ENCODE assay signal across 14 mouse cellular contexts in the genomic region with DNA sequence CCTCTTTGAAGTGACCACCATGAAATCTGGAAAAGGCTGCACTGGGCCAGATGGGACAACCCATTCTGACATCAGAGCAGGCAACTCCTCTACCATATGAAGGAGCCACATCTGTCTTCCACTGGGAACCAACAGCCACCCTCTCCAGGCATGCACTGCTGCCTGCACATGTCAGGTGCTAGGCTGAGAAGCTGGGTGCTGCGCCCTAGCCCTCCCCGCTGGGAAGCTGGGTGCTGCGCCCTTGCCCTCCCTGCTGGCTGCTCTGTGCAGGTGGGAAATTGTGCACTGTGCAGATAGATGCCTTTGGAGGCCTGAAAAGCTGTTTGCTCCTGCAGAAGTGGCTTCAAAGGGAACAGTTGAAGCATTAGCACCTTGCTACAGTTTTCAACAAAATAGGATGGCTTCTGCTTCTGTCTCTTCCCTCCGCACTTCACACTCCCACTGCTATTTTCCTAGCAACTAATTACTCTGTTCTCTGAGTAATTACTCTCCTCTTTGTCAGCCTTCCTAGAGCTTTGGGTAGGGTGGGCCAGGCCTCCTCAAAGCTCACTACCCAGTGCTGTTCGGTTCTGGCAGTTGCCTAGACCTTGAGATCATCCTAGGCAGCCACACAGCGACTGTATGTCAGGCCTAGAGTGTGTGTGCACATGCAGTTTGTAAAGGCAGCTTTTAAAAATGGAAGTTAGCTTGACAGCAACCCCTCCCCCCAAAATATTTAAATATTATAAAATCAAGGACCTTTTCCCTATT.
DNase-seq lines count a peak whose midpoint lies in the region; ATAC-seq lines count a peak whose summit lies in the region.
"Had no signal": no experiment of that assay in that cellular context is flagged by ENCODE, and none has a peak within 500 bp of the region (broad histone marks: within the 10 kb centered on the region; RNA-seq: fewer than 3 reads in every experiment).

No protein-coding gene starts in this region.

- H3K36me3 ChIP-seq in hindbrain, embryonic 15.5 days, result no peaks in the 10 kb centered on the region
- peaks cover 12% of the 10 kb centered on the region; the same call in 1 of the 2 replicates for H3K36me3 ChIP-seq in hindbrain, embryonic 14.5 days (replicated peaks; ENCODE audit: control insufficient read depth, insufficient read depth)
- peaks cover 2% of the 10 kb centered on the region; the same call in 1 of the 2 replicates for H3K36me3 ChIP-seq in lung, embryonic 16.5 days (ENCODE audit: control insufficient read depth, insufficient read depth, low read length)
- H3K36me3 ChIP-seq in forebrain, embryonic 16.5 days (ENCODE audit: control insufficient read depth, insufficient read depth), result no peaks in the 10 kb centered on the region
- H3K36me3 ChIP-seq in stomach, embryonic 15.5 days, result peaks cover 8% of the 10 kb centered on the region; the same call in 1 of the 2 replicates

- H3K27me3 ChIP-seq in hindbrain, embryonic 15.5 days, result no peaks in the 10 kb centered on the region
- H3K27me3 ChIP-seq in hindbrain, embryonic 14.5 days (ENCODE audit: control insufficient read depth, insufficient read depth, low read length), result no peaks in the 10 kb centered on the region
- no peaks in the 10 kb centered on the region for H3K27me3 ChIP-seq in lung, embryonic 16.5 days (ENCODE audit: control insufficient read depth, insufficient read depth, low read depth, low read length)
- H3K27me3 ChIP-seq in forebrain, embryonic 16.5 days (replicated peaks; ENCODE audit: control insufficient read depth, insufficient read depth, low read length), result no peaks in the 10 kb centered on the region
- no peaks in the 10 kb centered on the region for H3K27me3 ChIP-seq in stomach, embryonic 15.5 days (replicated peaks)
- H3K27me3 ChIP-seq: embryonic facial prominence, embryonic 13.5 days; limb, embryonic 12.5 days had no signal

- H3K4me2 ChIP-seq in hindbrain, embryonic 15.5 days, result no peak overlapping the region
- no peak overlapping the region for H3K4me2 ChIP-seq in hindbrain, embryonic 14.5 days (replicated peaks)
- H3K4me2 ChIP-seq in lung, embryonic 16.5 days (ENCODE audit: low read depth, low read length), result no peak overlapping the region
- H3K4me2 ChIP-seq in forebrain, embryonic 16.5 days (ENCODE audit: low read length), result no peak overlapping the region
- H3K4me2 ChIP-seq in stomach, embryonic 15.5 days, result no peak overlapping the region
- H3K4me2 ChIP-seq: embryonic facial prominence, embryonic 13.5 days; limb, embryonic 12.5 days had no signal

- H3K4me1 ChIP-seq in hindbrain, embryonic 15.5 days (replicated peaks), result peaks cover 14% of the 10 kb centered on the region
- no peaks in the 10 kb centered on the region for H3K4me1 ChIP-seq in hindbrain, embryonic 14.5 days (replicated peaks; ENCODE audit: control insufficient read depth, insufficient read depth, low read length)
- H3K4me1 ChIP-seq in lung, embryonic 16.5 days (replicated peaks; ENCODE audit: control insufficient read depth, insufficient read depth, low read length), result peaks cover 17% of the 10 kb centered on the region
- H3K4me1 ChIP-seq in forebrain, embryonic 16.5 days (replicated peaks; ENCODE audit: control insufficient read depth, insufficient read depth, low read length), result peaks cover 10% of the 10 kb centered on the region; the same call in 1 of the 2 replicates
- H3K4me1 ChIP-seq in stomach, embryonic 15.5 days, result peaks cover 23% of the 10 kb centered on the region

- ATAC-seq in hindbrain, embryonic 15.5 days (ENCODE audit: low FRiP score, low read depth), result peak; percentile 54; the same call in 1 of the 2 replicates
- no peak for ATAC-seq in hindbrain, embryonic 14.5 days (ENCODE audit: low FRiP score)
- ATAC-seq in lung, embryonic 16.5 days (ENCODE audit: low read depth), result peak; percentile 52; the same call in 1 of the 2 replicates
- peak; percentile 67 for ATAC-seq in forebrain, embryonic 16.5 days
- ATAC-seq in stomach, embryonic 15.5 days (ENCODE audit: insufficient read depth, low FRiP score, low read depth), result no peak
- ATAC-seq: liver, postnatal 0 days had no signal

- DNase-seq in hindbrain, embryonic 14.5 days (ENCODE audit: low spot score), result no peak
- no peak for DNase-seq in lung, postnatal 14 days
- DNase-seq in cerebellum, adult 9-10 months, result no peak
- DNase-seq: cerebellum, postnatal 14 days; heart, adult 2 months; liver, postnatal 0 days; right cerebral cortex, postnatal 14 days had no signal

- 75% methylated on average over 6 of the region's 6 CpGs for whole genome bisulfite sequencing in hindbrain, embryonic 15.5 days
- WGBS in hindbrain, embryonic 14.5 days, result 81% methylated on average over 6 of the region's 6 CpGs
- WGBS in lung, embryonic 16.5 days, result 86% methylated on average over 6 of the region's 6 CpGs
- WGBS in forebrain, embryonic 16.5 days, result 69% methylated on average over 6 of the region's 6 CpGs
- 70% methylated on average over 6 of the region's 6 CpGs for WGBS in stomach, embryonic 15.5 days

- H3K27ac ChIP-seq in hindbrain, embryonic 15.5 days (replicated peaks), result no peak overlapping the region
- H3K27ac ChIP-seq in hindbrain, embryonic 14.5 days, result no peak overlapping the region
- peak overlapping the region; percentile 11; the same call in 1 of the 2 replicates for H3K27ac ChIP-seq in lung, embryonic 16.5 days (ENCODE audit: low read length)
- H3K27ac ChIP-seq in forebrain, embryonic 16.5 days (ENCODE audit: low read length), result peak overlapping the region; percentile 69
- peak overlapping the region; percentile 70 for H3K27ac ChIP-seq in stomach, embryonic 15.5 days
- H3K27ac ChIP-seq: embryonic facial prominence, embryonic 13.5 days; heart, adult 2 months; limb, embryonic 12.5 days had no signal

- H3K9ac ChIP-seq in hindbrain, embryonic 15.5 days, result no peak overlapping the region
- no peak overlapping the region for H3K9ac ChIP-seq in hindbrain, embryonic 14.5 days
- H3K9ac ChIP-seq in lung, embryonic 16.5 days (ENCODE audit: low read length), result peak overlapping the region; percentile 13; the same call in 1 of the 2 replicates
- no peak overlapping the region for H3K9ac ChIP-seq in forebrain, embryonic 16.5 days (replicated peaks; ENCODE audit: low read depth, low read length)
- no peak overlapping the region for H3K9ac ChIP-seq in stomach, embryonic 15.5 days
- H3K9ac ChIP-seq: embryonic facial prominence, embryonic 13.5 days; limb, embryonic 12.5 days; liver, postnatal 0 days had no signal

- H3K4me3 ChIP-seq in hindbrain, embryonic 15.5 days, result no peak overlapping the region
- H3K4me3 ChIP-seq in hindbrain, embryonic 14.5 days (replicated peaks; ENCODE audit: low read length), result no peak overlapping the region
- H3K4me3 ChIP-seq in lung, embryonic 16.5 days (ENCODE audit: low read length), result no peak overlapping the region
- no peak overlapping the region for H3K4me3 ChIP-seq in forebrain, embryonic 16.5 days (replicated peaks; ENCODE audit: low read length)
- no peak overlapping the region for H3K4me3 ChIP-seq in stomach, embryonic 15.5 days (replicated peaks)
- H3K4me3 ChIP-seq: embryonic facial prominence, embryonic 13.5 days; heart, adult 2 months; limb, embryonic 12.5 days; myocyte had no signal

- no peaks in the 10 kb centered on the region for H3K9me3 ChIP-seq in hindbrain, embryonic 15.5 days
- no peaks in the 10 kb centered on the region for H3K9me3 ChIP-seq in hindbrain, embryonic 14.5 days (ENCODE audit: control insufficient read depth, low read length)
- no peaks in the 10 kb centered on the region for H3K9me3 ChIP-seq in lung, embryonic 16.5 days (ENCODE audit: control insufficient read depth, low read length)
- H3K9me3 ChIP-seq in forebrain, embryonic 16.5 days (ENCODE audit: control insufficient read depth, low read length), result no peaks in the 10 kb centered on the region
- H3K9me3 ChIP-seq in stomach, embryonic 15.5 days, result no peaks in the 10 kb centered on the region
- H3K9me3 ChIP-seq: embryonic facial prominence, embryonic 13.5 days; limb, embryonic 12.5 days had no signal

Comparison
In these comparisons a context has a peak if more than half of its experiments do, and no peak if none do; other contexts are left out.
1. ATAC-seq: peak in hindbrain, embryonic 15.5 days (single experiment), lung, embryonic 16.5 days (single experiment) and forebrain, embryonic 16.5 days (single experiment); none in hindbrain, embryonic 14.5 days (single experiment) and stomach, embryonic 15.5 days (single experiment).
2. H3K27ac ChIP-seq: peak in lung, embryonic 16.5 days (single experiment), forebrain, embryonic 16.5 days (single experiment) and stomach, embryonic 15.5 days (single experiment); none in hindbrain, embryonic 15.5 days (single experiment) and hindbrain, embryonic 14.5 days (single experiment).